Mouse (Mus musculus) megakaryocyte, adult 5-6 weeks (primary cell): ENCODE measurements around the gene Arrdc3. TPM values are rescaled to one million over a fixed set of nuclear protein-coding genes. Genes with fewer than 3 reads are reported as not detected.
"Not testable (repeated sequence)": the region's sequence is repeated elsewhere in the genome, so short reads cannot be mapped to it uniquely, and the experiment has no call there.

Source experiments
- ATAC-seq: 2 replicates; pipeline ENCODE4 v1.8.0; 2016; ENCODE audit warnings: mild to moderate bottlenecking, inconsistent platforms; ENCODE audit not compliant: poor library complexity, severe bottlenecking
- total RNA-seq, 2 experiments: library from RNA; stranded (forward) in 1 of 2; stranded (reverse) in 1 of 2; fragments of 153-499, 151-499 nt in 1 of 2; fragments of 221-1000, 200-1000 nt in 1 of 2; gene quantifications; 2 replicates each; pipeline versions ENCODE4 v1.2.3 to v1.2.4; 2015 to 2017

Gene Arrdc3
- total RNA-seq (2015) (44.1 and 57.6 TPM in 2 replicates), total RNA-seq (2017) (70.0 and 72.3 TPM in 2 replicates)

- peak; percentile 37 for ATAC-seq
Observed at GRCm38 (mm10) chr13:80883190-80883589, at the start of gene Arrdc3. Arrdc3 (plus strand) TSS chr13:80883384.

DNA sequence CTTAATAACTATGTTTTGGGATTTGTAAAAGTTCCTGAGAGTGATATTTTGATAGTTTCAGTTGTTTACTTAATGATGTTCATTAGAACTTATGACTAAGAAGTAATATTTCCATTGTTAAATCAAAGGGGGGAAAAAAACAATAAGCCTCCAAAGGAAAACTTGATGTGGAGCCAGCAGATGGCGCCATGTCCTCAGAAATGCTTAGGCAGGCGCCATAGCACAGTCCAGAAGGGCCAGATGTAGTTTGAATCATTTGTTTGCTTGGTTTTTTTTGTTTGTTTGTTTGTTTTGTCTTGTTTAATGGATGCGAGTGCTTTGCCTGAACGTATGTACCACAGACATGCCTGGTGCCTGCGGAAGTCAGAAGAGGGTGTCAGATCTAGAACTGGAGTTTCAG, 21.0 kb upstream of the Arrdc3 start:
- peak; percentile 84 for ATAC-seq

DNA sequence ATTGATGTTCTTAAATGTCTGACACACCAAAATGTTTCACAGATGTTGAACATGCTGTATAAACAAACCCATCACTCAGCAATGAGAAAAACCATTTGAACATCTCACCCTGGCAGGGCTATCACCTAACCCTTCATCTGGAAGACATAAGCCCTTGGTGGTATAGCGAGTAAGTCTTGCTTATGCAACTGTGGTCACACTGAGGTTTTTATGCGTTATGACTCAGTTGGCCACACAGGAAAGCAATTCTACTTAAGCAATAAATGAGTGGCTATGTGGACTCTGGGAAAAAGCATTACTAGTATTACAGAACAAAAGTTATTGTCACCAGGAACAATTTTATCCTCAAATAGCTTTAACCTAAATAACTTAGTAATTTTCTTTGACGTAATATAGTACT, 19.0 kb upstream of the Arrdc3 start:
- ATAC-seq, result peak; percentile 77

DNA sequence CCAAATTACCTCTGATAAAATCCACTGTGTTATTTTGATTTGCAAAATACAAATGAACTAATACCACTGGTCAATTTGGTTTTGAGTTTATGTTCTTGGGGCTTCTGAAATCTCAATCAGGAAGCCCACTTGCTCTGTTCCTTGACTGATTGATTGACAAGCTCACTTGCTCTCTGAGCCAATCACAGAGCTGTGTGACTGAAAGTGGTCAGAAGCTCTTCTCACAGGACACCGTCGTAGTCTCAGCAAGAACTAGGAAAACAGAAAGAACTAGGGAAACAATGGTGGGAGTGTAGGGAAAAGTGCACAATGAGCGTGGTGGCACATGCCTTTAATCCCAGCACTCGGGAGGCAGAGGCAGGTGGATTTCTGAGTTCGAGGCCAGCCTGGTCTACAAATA, 8.1 kb upstream of the Arrdc3 start:
- no peak for ATAC-seq

GRCm38 (mm10) chr13:80880756-80881155, 2.4 kb upstream of the Arrdc3 start:
- no peak for ATAC-seq

- ATAC-seq, result peak; percentile 22
Observed at GRCm38 (mm10) chr13:80881722-80882500, 1.3 kb upstream of the Arrdc3 start.

- ATAC-seq, result peak; percentile 2; the same call in 1 of the 2 replicates
Observed at GRCm38 (mm10) chr13:80882716-80883135, 458 bp upstream of the Arrdc3 start.

GRCm38 (mm10) chr13:80883649-80884376, 629 bp downstream of the Arrdc3 start:
- ATAC-seq, result peak; percentile 0; the same call in 1 of the 2 replicates

- ATAC-seq, result peak; percentile 15
Observed at GRCm38 (mm10) chr13:80884377-80884983, 1.3 kb downstream of the Arrdc3 start.

DNA sequence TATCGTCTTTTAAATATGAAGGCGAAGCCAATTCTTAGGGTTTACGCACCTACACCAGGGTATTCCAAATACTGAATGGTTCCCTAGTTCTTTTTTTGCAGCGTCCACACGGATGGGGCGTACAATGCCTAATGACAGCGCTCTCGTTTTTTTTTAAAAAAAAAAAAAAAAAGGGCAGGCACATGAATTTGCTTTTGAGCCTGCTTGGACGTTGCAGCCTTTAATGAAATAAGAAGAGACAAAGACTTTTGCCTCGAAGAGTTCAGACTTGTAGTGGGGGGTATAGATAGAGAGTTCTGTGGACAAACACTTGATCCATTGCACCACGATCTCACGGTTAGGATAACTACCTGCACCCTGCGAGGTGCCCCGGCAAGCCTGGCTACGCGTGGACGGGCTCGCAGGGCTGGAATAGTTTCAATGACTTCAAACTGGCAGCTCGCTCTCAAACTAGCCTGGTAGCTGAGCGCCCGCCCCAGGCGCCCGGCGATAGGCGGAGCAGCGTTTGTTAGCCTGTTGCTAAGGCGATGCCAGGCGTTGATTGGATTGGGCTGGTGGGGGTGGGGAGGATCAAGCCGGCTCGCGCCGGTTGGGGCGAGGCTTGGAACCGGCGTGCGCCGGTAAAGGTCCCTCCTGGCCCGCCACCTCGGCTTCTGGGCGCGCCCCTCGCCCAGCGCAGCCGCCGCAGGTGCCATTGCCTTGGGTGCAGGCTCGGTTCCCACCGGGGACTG, 2.1 kb downstream of the Arrdc3 start:
- peak; percentile 51 for ATAC-seq

DNA sequence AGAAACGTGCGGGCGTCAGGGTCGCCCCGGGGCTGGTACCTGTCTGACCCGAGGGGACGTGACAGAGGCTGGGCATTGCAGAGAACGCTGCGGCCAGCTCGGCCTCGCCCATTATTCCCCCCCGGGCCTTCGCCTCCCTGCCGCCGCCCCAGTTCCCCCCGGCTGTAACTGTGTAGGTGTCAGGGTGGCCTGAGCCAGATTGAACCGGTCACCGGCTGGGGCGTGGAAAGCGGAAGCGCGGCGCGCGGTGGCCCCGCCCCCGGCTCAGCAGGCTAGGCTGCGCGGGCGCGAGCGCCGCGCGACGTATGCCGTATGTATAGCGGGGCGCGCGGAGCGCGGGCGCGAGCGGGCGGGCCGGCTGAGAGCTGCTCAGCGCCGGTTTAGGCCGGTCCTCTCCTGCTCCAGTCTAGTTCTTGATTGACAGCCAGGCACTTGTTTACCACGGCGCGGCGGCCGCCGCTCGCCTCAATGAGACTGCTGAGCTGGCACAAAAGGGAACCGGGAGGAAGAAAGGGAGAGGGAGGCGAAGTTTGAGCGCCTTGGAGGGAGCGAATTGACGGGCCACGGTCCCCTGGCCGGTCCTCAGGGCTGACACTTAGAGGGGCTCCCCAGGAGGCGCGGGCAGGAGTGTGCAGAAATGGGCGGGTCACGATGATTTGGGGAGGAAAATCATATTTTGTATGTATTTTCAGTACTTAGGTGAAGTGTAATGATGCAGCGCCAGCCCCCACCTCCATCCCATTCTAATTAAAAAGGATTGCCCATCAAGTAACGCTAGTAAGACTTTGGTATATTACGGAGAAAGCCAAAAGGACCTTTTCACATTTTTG, 2.9 kb downstream of the Arrdc3 start:
- peak; percentile 43 for ATAC-seq

- no peak for ATAC-seq
Observed at GRCm38 (mm10) chr13:80886664-80887210, 3.6 kb downstream of the Arrdc3 start.

DNA sequence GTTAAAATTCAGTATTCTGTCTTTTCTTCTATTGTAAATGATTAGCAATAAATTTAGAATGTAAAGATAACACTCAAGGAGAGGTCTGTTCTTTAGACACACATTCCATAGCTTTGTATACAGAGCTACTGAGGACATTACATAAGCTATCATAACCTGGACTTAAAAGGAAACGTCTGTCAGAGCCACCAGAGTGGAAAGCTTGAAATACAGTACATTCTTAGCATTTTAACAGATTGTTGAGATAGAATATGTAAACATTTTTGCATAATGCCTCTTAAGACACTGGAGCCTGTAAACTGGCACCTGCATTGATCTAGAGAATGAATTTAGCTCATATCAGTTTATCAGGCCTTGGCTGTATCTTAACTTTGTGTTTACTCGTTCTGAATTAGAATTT, 4.7 kb downstream of the Arrdc3 start:
- ATAC-seq, result no peak

DNA sequence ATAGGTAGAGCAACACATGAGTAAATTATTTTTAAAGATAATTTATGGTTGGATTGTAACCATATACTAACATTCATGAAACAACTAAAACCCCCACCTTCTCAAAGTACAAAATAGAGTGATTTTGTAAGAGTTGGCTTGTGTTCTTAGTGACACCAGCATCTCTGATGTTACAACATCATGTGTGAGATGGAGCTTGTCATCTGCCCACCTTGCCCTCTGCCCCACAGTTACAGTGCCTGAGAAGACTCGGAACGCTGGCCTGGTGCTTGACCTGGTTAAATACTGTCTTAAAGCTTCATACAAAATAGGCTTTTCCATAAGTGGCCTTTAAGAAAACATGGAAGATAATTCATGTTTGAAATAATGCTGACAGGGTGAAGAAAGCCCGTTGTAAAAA, 11.7 kb downstream of the Arrdc3 start:
- ATAC-seq, result not testable (repeated sequence)

- ATAC-seq, result no peak
Observed at GRCm38 (mm10) chr13:80897411-80897810, 14.2 kb downstream of the Arrdc3 start.

- ATAC-seq, result no peak
Observed at GRCm38 (mm10) chr13:80898095-80898494, 14.9 kb downstream of the Arrdc3 start.

- peak; percentile 39; the same call in 1 of the 2 replicates for ATAC-seq
Observed at GRCm38 (mm10) chr13:80899435-80900029, 16.3 kb downstream of the Arrdc3 start.

DNA sequence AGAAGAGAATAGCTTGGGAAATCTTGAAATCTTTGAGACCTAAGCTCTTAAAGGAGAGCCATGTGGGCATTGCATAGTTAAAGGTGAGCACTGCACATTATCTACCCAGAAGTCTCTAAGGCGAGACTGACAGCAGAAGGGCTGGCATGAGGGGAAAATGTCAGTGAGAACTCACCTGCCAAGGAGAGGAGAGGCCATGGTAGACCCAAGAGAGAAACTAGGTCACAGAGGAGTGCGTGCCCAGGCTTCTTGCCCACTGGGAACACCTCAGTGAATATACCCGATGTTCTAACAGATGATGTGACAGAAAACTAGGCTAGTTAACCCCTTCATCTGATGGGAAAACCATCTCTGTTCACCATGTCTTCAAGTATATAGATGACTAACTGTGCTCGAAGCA, 18.2 kb downstream of the Arrdc3 start:
- no peak for ATAC-seq

DNA sequence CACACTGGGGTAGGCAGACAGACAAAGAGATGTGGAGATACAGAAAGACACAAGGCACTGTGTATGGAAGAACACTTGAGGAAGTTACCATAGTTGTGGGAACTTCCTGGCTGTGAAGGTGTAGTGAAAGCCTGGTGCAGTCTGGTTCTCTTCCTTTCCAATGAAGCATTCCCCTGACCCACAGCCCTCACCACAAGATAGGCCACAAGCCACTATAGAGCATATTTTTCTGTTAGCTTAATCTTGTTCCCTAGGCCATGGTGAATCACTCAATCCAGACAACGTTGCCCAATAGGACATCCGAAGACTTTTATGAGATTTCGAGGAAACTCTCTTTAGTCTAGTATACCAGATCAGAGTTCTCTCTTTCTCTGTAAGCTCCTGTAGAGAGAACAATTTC, 19.6 kb downstream of the Arrdc3 start:
- ATAC-seq, result peak; percentile 66
